Mouse (Mus musculus) G1E (cell line): ENCODE measurements around the gene Lman2l. TPM values are rescaled to one million over a fixed set of nuclear protein-coding genes. Genes with fewer than 3 reads are reported as not detected.

Experiments
- ATAC-seq: 2 replicates; pipeline ENCODE4 v1.8.0; 2016; ENCODE audit warnings: mild to moderate bottlenecking; ENCODE audit not compliant: insufficient number of reproducible peaks, poor library complexity, low FRiP score, severe bottlenecking; ENCODE audit errors: extremely low read depth
- DNase-seq: peaks from one replicate; pipeline ENCODE4 v3.0.0; 2012; ENCODE audit warnings: low spot score
- H3K27me3 ChIP-seq: 2 replicates; pipeline ENCODE4 v1.6.1; 2012; ENCODE audit warnings: mild to moderate bottlenecking, low read length, inconsistent platforms; ENCODE audit not compliant: insufficient read depth
- H3K36me3 ChIP-seq: replicated peaks from 2 replicates; pipeline ENCODE3; 2012; ENCODE audit warnings: mild to moderate bottlenecking, inconsistent platforms
- H3K4me1 ChIP-seq: 2 replicates; pipeline ENCODE4 v1.6.1; 2012; ENCODE audit warnings: low read depth, low read length, inconsistent platforms, mixed read lengths; ENCODE audit not compliant: insufficient read depth
- H3K4me3 ChIP-seq: 2 replicates; pipeline ENCODE4 v1.5.1; 2012; ENCODE audit warnings: low read depth, mild to moderate bottlenecking, inconsistent platforms, low read length, moderate library complexity, mixed read lengths
- H3K9me3 ChIP-seq: replicated peaks from 2 replicates; pipeline ENCODE4 v1.6.1; 2012; ENCODE audit warnings: inconsistent platforms
- CTCF ChIP-seq: IDR thresholded peaks from 2 replicates; pipeline ENCODE4 v1.5.1; 2012; ENCODE audit warnings: low read depth, low read length, inconsistent platforms, mixed read lengths
- GATA1 ChIP-seq: IDR thresholded peaks from 2 replicates; pipeline ENCODE4 v1.6.1; 2012; ENCODE audit warnings: borderline replicate concordance, low read length, inconsistent platforms, mixed read lengths
- GATA2 ChIP-seq: IDR thresholded peaks from 2 replicates; pipeline ENCODE4 v1.6.1; 2012; ENCODE audit warnings: low read depth, low read length, inconsistent platforms, borderline replicate concordance
- POLR2AphosphoS5 ChIP-seq: IDR thresholded peaks from 2 replicates; pipeline ENCODE4 v1.6.1; 2012; ENCODE audit warnings: low read depth, low read length, inconsistent platforms; ENCODE audit not compliant: insufficient replicate concordance
- TAL1 ChIP-seq: conservative IDR thresholded peaks from 2 replicates; pipeline ENCODE4 v1.6.1; 2012; ENCODE audit warnings: low read depth, low read length, inconsistent platforms, mixed read lengths
- polyA plus RNA-seq: library from polyadenylated mRNA; stranded (reverse); fragments of >175 nt; gene quantifications from 2 replicates; pipeline ENCODE4 v1.2.3, GENCODE M21; 2012
- total RNA-seq, 2 experiments: library from RNA; stranded (forward) in 1 of 2; stranded (reverse) in 1 of 2; fragments of 200-1000 nt in 1 of 2; fragments of >200 nt in 1 of 2; fragmentation: Nextera tagmentation in 1 of 2; gene quantifications; 2 replicates each; pipeline ENCODE4 v1.2.3; 2014 to 2017

Lman2l gene
- total and polyA plus RNA-seq, 3 experiments = 6.5 to 50.6 (median 13.3) TPM

- no peak for DNase-seq
- Histone ChIP-seq H3K27me3 (peaks cover 11% of the 10 kb centered on the region), H3K36me3 (peaks cover 26% of the 10 kb centered on the region), H3K4me1 (peaks cover 30% of the 10 kb centered on the region), H3K9me3 (peaks cover 3% of the 10 kb centered on the region), H3K4me3 (peak overlapping the region; percentile 20; the same call in 1 of the 2 replicates)
- no peak for ATAC-seq
- TF ChIP-seq GATA2 = no peak
- TF ChIP-seq GATA1 = no peak
- no peak for TF ChIP-seq POLR2AphosphoS5
- TF ChIP-seq TAL1 = no peak
Measured at GRCm38 (mm10) chr1:36445508-36445907, 437 bp upstream of the Lman2l start.

- Histone ChIP-seq H3K9me3 (no peaks in the 10 kb centered on the region), H3K4me3 (no peak overlapping the region), H3K36me3 (peaks cover 67% of the 10 kb centered on the region), H3K4me1 (peaks cover 19% of the 10 kb centered on the region), H3K27me3 (no peaks in the 10 kb centered on the region)
- ATAC-seq = no peak
- no peak for DNase-seq
- no peak for TF ChIP-seq POLR2AphosphoS5
- no peak for TF ChIP-seq TAL1
- TF ChIP-seq GATA2 = no peak
- no peak for TF ChIP-seq CTCF
- no peak for TF ChIP-seq GATA1
Measured at GRCm38 (mm10) chr1:36441101-36441500, 4.0 kb downstream of the Lman2l start.

GRCm38 (mm10) chr1:36437223-36437622 is 7.8 kb downstream of the Lman2l start:
- no peak for DNase-seq
- no peak for TF ChIP-seq GATA2
- no peak for TF ChIP-seq TAL1
- TF ChIP-seq GATA1 = no peak
- no peak for ATAC-seq
- H3K36me3 ChIP-seq = peaks cover 90% of the 10 kb centered on the region
- no peaks in the 10 kb centered on the region for H3K27me3 ChIP-seq
- H3K4me1 ChIP-seq = no peaks in the 10 kb centered on the region; the same call in 1 of the 2 replicates
- no peak overlapping the region for H3K4me3 ChIP-seq
- H3K9me3 ChIP-seq = no peaks in the 10 kb centered on the region

GRCm38 (mm10) chr1:36436515-36436914 is 8.6 kb downstream of the Lman2l start:
- Histone ChIP-seq H3K27me3 (no peaks in the 10 kb centered on the region), H3K9me3 (no peaks in the 10 kb centered on the region), H3K4me1 (no peaks in the 10 kb centered on the region), H3K4me3 (no peak overlapping the region), H3K36me3 (peaks cover 90% of the 10 kb centered on the region)
- TF ChIP-seq GATA2 (no peak), TAL1 (no peak), GATA1 (no peak), CTCF (no peak), POLR2AphosphoS5 (no peak)
- no peak for ATAC-seq
- DNase-seq = no peak

- Histone ChIP-seq H3K27me3 (no peaks in the 10 kb centered on the region), H3K4me3 (no peak overlapping the region), H3K36me3 (peaks cover 94% of the 10 kb centered on the region), H3K4me1 (0 out of 2 replicates have a peak, but pooled peaks cover 2% of the 10 kb centered on the region), H3K9me3 (no peaks in the 10 kb centered on the region)
- no peak for TF ChIP-seq GATA1
- no peak for TF ChIP-seq TAL1
- TF ChIP-seq CTCF = no peak
- no peak for TF ChIP-seq GATA2
- no peak for TF ChIP-seq POLR2AphosphoS5
- ATAC-seq (no peak), DNase-seq (no peak)
Measured at GRCm38 (mm10) chr1:36435071-36435470, 10.0 kb downstream of the Lman2l start.

GRCm38 (mm10) chr1:36433616-36434015 is 11.5 kb downstream of the Lman2l start:
- Histone ChIP-seq H3K4me1 (0 out of 2 replicates have a peak, but pooled peaks cover 2% of the 10 kb centered on the region), H3K9me3 (no peaks in the 10 kb centered on the region), H3K36me3 (peaks cover 95% of the 10 kb centered on the region), H3K27me3 (no peaks in the 10 kb centered on the region), H3K4me3 (no peak overlapping the region)
- TF ChIP-seq GATA1 (no peak), CTCF (no peak), GATA2 (no peak), POLR2AphosphoS5 (no peak), TAL1 (no peak)
- no peak for ATAC-seq
- no peak for DNase-seq

GRCm38 (mm10) chr1:36432999-36433398 is 12.1 kb downstream of the Lman2l start:
- no peak overlapping the region for H3K4me3 ChIP-seq
- no peaks in the 10 kb centered on the region for H3K27me3 ChIP-seq
- no peak for ATAC-seq
- no peaks in the 10 kb centered on the region for H3K9me3 ChIP-seq
- DNase-seq = no peak
- H3K4me1 ChIP-seq = 0 out of 2 replicates have a peak, but pooled peaks cover 2% of the 10 kb centered on the region
- TF ChIP-seq TAL1 = no peak
- no peak for TF ChIP-seq POLR2AphosphoS5
- TF ChIP-seq GATA2 = no peak
- TF ChIP-seq GATA1 = no peak
- H3K36me3 ChIP-seq = peaks cover 95% of the 10 kb centered on the region
